Mouse (Mus musculus) cerebellum, adult 2 months (tissue): Measurements from ENCODE around the gene 5031439G07Rik.

Source experiments
- CTCF ChIP-seq: fragments of 200-500 bp; IDR thresholded peaks from 2 replicates; pipeline ENCODE4 v1.5.1; 2011; ENCODE audit warnings: low read depth, mild to moderate bottlenecking, control low read depth, low read length, moderate library complexity, borderline replicate concordance; ENCODE audit not compliant: insufficient read depth
- POLR2A ChIP-seq: fragments of 200-500 bp; IDR thresholded peaks from 2 replicates; pipeline ENCODE4 v1.6.1; 2011; ENCODE audit warnings: low read length, control low read depth, borderline replicate concordance; ENCODE audit not compliant: insufficient read depth

GRCm38 (mm10) chr15:84957851-84958250 lies 30.5 kb downstream of the 5031439G07Rik start:
- no peak for TF ChIP-seq CTCF
- no peak for TF ChIP-seq POLR2A
